Mouse (Mus musculus) lung, postnatal 0 days (tissue): ENCODE data around the gene Igsf3. TPM values are rescaled to one million over a fixed set of nuclear protein-coding genes. Genes with fewer than 3 reads are reported as not detected.
A peak's percentile ranks its signal among the peaks of the same experiment; 100 is the strongest.

ENCODE experiments used
- ATAC-seq: fragments of 200-750 bp; cut with Nextera tagmentation; 2 replicates; pipeline ENCODE4 v1.8.0; 2017; ENCODE audit warnings: moderate library complexity
- DNase-seq: peaks from one replicate; pipeline ENCODE4 v3.0.0-alpha.2; 2016; ENCODE audit warnings: low spot score
- H3K27ac ChIP-seq: fragments of 300-500 bp; sonication (generic); 2 replicates; pipeline ENCODE4 v1.5.1; 2014; ENCODE audit warnings: antibody characterized with exemption, mild to moderate bottlenecking, low read length, mixed read lengths
- H3K27me3 ChIP-seq: fragments of 300-500 bp; sonication (generic); replicated peaks from 2 replicates; pipeline ENCODE4 v1.6.1; 2014; ENCODE audit warnings: low read length, mixed read lengths; ENCODE audit not compliant: insufficient read depth
- H3K36me3 ChIP-seq: fragments of 300-500 bp; sonication (generic); 2 replicates; pipeline ENCODE4 v1.6.1; 2014; ENCODE audit warnings: low read length, mixed read lengths; ENCODE audit not compliant: insufficient read depth
- H3K4me1 ChIP-seq: fragments of 300-500 bp; sonication (generic); 2 replicates; pipeline ENCODE4 v1.6.1; 2014; ENCODE audit warnings: antibody characterized with exemption, low read depth, low read length, mixed read lengths; ENCODE audit not compliant: insufficient read depth
- H3K4me2 ChIP-seq: fragments of 300-500 bp; sonication (generic); replicated peaks from 2 replicates; pipeline ENCODE4 v1.6.1; 2014; ENCODE audit warnings: low read depth, mild to moderate bottlenecking, low read length, moderate library complexity, mixed read lengths
- H3K4me3 ChIP-seq: fragments of 300-500 bp; sonication (generic); 2 replicates; pipeline ENCODE4 v1.5.1; 2014; ENCODE audit warnings: low read depth, low read length
- H3K9ac ChIP-seq: fragments of 300-500 bp; sonication (generic); replicated peaks from 2 replicates; pipeline ENCODE4 v1.6.1; 2014; ENCODE audit warnings: low read depth, mild to moderate bottlenecking
- H3K9me3 ChIP-seq: fragments of 300-500 bp; sonication (generic); 2 replicates; pipeline ENCODE4 v1.6.1; 2016; ENCODE audit warnings: low read length, mixed read lengths
- CTCF ChIP-seq: IDR thresholded peaks from 2 replicates; pipeline ENCODE4 v1.5.1; 2016; ENCODE audit warnings: antibody characterized with exemption, mild to moderate bottlenecking
- EP300 ChIP-seq: IDR thresholded peaks from 2 replicates; pipeline ENCODE4 v1.6.1; 2016; ENCODE audit warnings: antibody characterized with exemption, mild to moderate bottlenecking, control low read depth
- WGBS: fragments of 180-500 bp; shearing (Covaris S2); extraction: QIAGEN DNeasy Blood & Tissue Kit; methylation state at CpG from one replicate; pipeline ENCODE4 v1.1.7; 2014; 5-methylcytosine and 5-hydroxymethylcytosine counted together
- polyA plus RNA-seq: library from polyadenylated mRNA; unstranded; fragments of >200 nt; fragmentation: Nextera tagmentation; extraction: Ambion mirVana; gene quantifications from 2 replicates; pipeline ENCODE4 v1.2.1, GENCODE M21; 2015

The Igsf3 gene
- polyA plus RNA-seq, 1 experiment from 2014 or later = 16.9 TPM

- 82% methylated on average over 1 of the region's 1 CpGs for WGBS
Measured at GRCm38 (mm10) chr3:101346806-101347205, 30.1 kb upstream of the Igsf3 start.

DNA sequence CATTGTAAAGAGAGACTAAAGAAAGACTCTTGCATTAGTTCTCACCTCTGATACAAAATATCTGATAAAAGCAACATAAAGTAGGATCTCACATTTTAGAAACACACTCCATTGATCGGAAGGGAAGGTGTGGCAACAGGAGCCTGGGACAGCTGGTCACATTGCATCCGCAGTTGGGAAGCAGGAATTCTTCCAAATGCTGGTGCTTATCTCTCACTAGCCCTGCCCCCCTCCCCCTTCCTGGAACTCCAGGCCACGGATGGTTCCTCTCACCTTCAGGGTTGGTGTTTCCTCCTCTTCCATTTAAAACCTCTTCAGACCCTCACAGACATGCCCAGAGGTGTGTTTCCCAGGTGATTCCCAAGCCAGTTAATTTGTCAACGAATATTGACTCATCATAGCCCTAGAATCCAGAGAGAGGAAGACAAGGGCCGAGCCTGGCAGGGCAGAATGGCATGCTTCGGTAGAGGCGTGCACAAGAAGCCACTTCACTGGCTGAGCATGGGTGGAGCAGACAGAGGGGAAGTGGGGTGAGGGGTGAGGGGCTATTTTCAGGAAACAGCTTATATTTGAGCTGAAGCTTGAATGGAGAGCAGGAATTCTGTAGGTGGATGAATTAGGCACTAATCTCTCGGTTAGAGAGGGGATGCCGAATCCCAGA lies 28.3 kb upstream of the Igsf3 start:
- no peaks in the 10 kb centered on the region for H3K36me3 ChIP-seq
- 18% methylated on average over 9 of the region's 9 CpGs for WGBS
- peaks cover 8% of the 10 kb centered on the region; the same call in 1 of the 2 replicates for H3K4me1 ChIP-seq
- peak; percentile 53 for ATAC-seq
- no peak overlapping the region for H3K4me3 ChIP-seq
- H3K4me2 ChIP-seq = no peak overlapping the region
- no peak overlapping the region for H3K27ac ChIP-seq
- no peak for DNase-seq
- no peak overlapping the region for H3K9ac ChIP-seq
- no peaks in the 10 kb centered on the region for H3K9me3 ChIP-seq
- TF ChIP-seq EP300 = no peak
- no peak for TF ChIP-seq CTCF
- no peaks in the 10 kb centered on the region for H3K27me3 ChIP-seq

More at GRCm38 (mm10) chr3:101346806-101347205, 30.1 kb upstream of the Igsf3 start:
- no peaks in the 10 kb centered on the region for H3K9me3 ChIP-seq
- H3K4me3 ChIP-seq = no peak overlapping the region
- H3K9ac ChIP-seq = no peak overlapping the region
- no peaks in the 10 kb centered on the region for H3K27me3 ChIP-seq
- ATAC-seq (no peak), DNase-seq (no peak)
- no peak overlapping the region for H3K4me2 ChIP-seq
- peaks cover 8% of the 10 kb centered on the region; the same call in 1 of the 2 replicates for H3K4me1 ChIP-seq
- H3K36me3 ChIP-seq = no peaks in the 10 kb centered on the region
- no peak for TF ChIP-seq EP300
- no peak for TF ChIP-seq CTCF
- no peak overlapping the region for H3K27ac ChIP-seq

DNA sequence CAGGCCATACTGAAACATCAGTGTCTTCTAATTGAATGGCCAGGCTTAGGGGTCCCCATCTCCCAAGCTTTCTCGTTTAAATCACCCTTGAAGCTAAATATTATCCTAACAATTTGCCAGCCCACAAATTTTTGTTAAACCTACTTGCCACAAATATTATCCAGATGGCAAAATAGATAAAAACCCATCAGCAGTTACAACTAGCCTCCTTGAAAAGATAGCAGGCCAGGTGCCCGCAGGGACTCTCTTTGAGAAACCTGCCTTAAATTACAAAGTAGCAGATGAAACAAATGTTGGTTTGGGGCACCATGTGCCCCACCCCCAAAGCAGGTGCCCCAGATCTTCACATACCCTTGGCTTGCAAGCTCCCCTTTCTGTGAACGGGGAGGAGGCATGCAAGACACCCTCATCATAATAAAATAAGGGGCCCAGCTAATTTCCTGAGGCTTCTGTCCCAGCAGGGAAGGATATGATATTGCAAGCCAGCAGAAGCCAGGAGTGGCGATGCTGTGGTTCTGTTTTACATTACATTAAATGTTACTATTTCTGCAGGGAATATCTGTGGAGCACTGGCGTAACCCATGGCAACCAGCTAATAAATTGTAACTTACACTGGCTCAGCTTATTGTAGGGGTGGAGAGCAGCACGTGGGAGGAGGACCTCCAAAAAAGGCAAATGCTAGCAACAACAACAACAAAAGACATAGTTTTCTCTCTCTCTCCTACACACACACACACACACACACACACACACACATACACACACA lies 27.2 kb upstream of the Igsf3 start:
- no peaks in the 10 kb centered on the region for H3K36me3 ChIP-seq
- no peak for ATAC-seq
- DNase-seq = no peak

GRCm38 (mm10) chr3:101350406-101350805 lies 26.5 kb upstream of the Igsf3 start:
- no peaks in the 10 kb centered on the region for H3K9me3 ChIP-seq
- DNase-seq = no peak
- H3K4me3 ChIP-seq = no peak overlapping the region
- no peak overlapping the region for H3K27ac ChIP-seq
- H3K4me1 ChIP-seq = peaks cover 8% of the 10 kb centered on the region; the same call in 1 of the 2 replicates
- no peak for ATAC-seq
- no peak overlapping the region for H3K9ac ChIP-seq
- no peaks in the 10 kb centered on the region for H3K36me3 ChIP-seq
- H3K4me2 ChIP-seq = no peak overlapping the region
- no peaks in the 10 kb centered on the region for H3K27me3 ChIP-seq
- 75% methylated on average over 4 of the region's 4 CpGs for WGBS
- TF ChIP-seq CTCF (no peak), EP300 (no peak)

More for the DNA sequence above, 27.2 kb upstream of the Igsf3 start:
- H3K27me3 ChIP-seq = no peaks in the 10 kb centered on the region
- H3K4me3 ChIP-seq = no peak overlapping the region
- H3K4me1 ChIP-seq = peaks cover 8% of the 10 kb centered on the region; the same call in 1 of the 2 replicates
- H3K9ac ChIP-seq = no peak overlapping the region
- H3K4me2 ChIP-seq = no peak overlapping the region
- no peaks in the 10 kb centered on the region for H3K9me3 ChIP-seq
- no peak overlapping the region for H3K27ac ChIP-seq
- no peak for TF ChIP-seq EP300
- TF ChIP-seq CTCF = no peak
- WGBS = 64% methylated on average over 6 of the region's 6 CpGs

DNA sequence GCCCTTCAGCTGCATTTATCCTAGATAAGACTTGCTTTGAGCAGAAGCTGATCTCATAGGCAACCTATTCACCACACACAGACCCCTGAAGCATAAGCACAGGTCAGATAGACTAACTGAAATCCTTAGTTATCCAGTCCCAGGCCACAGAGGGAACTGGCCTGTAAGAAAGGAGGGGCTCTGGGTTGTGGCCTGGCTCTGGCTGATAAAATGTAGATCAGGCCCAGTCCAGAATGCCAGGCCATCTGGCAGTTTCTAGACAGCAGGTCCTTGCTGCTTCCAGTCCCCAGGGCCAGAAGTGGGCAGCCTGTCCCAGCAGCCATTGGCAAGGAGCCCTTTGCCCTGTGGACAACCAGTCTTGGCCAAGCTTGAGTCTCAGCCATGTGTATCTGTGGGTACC lies 22.4 kb upstream of the Igsf3 start:
- ATAC-seq = no peak

GRCm38 (mm10) chr3:101355702-101356101 lies 21.2 kb upstream of the Igsf3 start:
- Histone ChIP-seq H3K9me3 (no peaks in the 10 kb centered on the region), H3K9ac (no peak overlapping the region), H3K27me3 (no peaks in the 10 kb centered on the region), H3K4me3 (no peak overlapping the region), H3K4me1 (no peaks in the 10 kb centered on the region), H3K4me2 (no peak overlapping the region), H3K27ac (no peak overlapping the region), H3K36me3 (no peaks in the 10 kb centered on the region)
- DNase-seq (no peak), ATAC-seq (no peak)
- 40% methylated on average over 5 of the region's 5 CpGs for WGBS
- TF ChIP-seq EP300 (no peak), CTCF (no peak)

More for the DNA sequence above, 22.4 kb upstream of the Igsf3 start:
- H3K4me2 ChIP-seq = no peak overlapping the region
- TF ChIP-seq EP300 = no peak
- no peak for TF ChIP-seq CTCF
- H3K4me1 ChIP-seq = no peaks in the 10 kb centered on the region
- no peaks in the 10 kb centered on the region for H3K27me3 ChIP-seq
- no peak overlapping the region for H3K9ac ChIP-seq
- H3K36me3 ChIP-seq = no peaks in the 10 kb centered on the region
- H3K27ac ChIP-seq = no peak overlapping the region
- no peak overlapping the region for H3K4me3 ChIP-seq
- no peaks in the 10 kb centered on the region for H3K9me3 ChIP-seq
- no peak for DNase-seq
